Mouse (Mus musculus) embryo, embryonic 10.5 days (tissue): ENCODE results near the gene Acap2.

Experiments used
- DNase-seq: peaks from one replicate; pipeline ENCODE4 v3.0.0-alpha.2; 2015; ENCODE audit warnings: low spot score

The Acap2 gene

DNA sequence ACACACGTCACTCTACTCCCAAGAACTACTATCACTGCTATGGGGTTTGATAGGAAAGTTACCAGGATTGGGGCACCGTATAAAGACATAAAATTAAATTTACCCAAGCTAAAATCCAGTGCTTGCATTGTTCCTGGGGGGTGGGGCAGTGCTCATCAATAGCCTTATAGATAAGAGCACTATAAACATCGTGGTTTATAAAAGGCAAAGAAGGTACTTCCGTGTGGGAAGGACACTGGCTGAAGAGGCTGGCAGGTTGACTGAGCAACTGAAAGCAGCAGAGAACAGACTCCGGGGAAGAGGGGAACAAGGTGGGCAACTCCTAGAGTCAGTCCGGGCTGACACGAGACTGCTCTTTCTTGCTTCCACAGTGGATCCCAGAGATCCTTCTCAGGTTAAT is 33.1 kb downstream of the Acap2 start:
- no peak for DNase-seq

DNA sequence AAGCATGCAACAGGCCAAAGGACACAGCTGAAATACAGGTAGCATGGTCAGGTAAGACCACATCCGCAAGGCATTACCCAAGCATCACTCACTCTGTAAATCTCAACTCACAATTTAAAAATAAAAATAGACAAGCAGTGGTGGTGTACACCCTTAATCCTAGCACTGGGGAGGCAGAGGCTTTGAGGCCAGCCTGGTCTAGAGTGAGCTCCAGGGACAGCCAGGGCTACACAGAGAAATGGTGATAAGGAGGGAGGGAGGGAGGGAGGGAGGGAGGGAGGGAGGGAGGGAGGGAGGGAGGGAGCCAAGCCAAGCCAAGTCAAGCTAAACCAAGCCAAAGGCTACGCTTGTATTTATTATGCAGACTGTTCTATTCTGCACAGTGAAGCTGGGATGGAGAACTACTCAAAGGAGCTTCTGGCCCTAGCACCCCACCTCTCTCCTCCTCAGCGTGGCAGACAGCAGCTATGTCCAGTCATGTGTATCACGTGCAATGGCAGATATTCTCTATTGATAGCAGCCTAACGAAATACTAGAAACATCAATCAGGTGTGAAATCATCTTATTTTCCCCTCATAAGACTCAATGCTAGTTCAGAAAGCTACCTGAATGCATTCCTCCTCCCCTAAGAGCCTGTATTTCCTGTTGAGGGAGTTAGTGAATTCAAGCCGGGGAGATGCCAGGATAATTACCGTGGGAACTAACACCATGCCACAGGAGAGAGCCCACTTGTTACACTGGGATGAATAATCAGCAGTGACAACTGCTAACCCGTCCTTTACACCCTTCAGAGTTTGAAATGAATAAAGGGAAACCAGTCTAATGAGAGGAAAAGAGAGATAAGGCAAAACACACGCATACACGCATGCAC is 33.8 kb downstream of the Acap2 start:
- no peak for DNase-seq

DNA sequence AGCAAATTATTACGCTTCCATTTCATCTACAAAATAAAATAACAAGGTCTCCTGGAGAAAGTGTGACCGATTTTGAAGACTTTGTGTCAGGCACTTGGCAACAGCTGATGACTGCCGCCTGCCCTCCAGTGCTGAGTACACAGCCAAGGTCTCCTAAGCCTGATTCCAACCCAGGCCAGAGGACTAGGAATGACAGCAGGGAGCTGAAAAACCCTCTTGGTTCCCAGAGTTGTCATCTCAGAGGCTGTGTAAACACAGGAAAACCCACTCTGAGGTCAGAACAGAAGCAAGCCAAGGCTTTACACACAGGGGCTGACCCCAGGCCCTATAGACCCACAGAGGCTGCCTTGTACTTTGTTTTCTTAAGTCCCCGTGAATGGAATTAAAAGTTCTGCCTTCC is 35.1 kb downstream of the Acap2 start:
- DNase-seq, result peak; percentile 41

DNA sequence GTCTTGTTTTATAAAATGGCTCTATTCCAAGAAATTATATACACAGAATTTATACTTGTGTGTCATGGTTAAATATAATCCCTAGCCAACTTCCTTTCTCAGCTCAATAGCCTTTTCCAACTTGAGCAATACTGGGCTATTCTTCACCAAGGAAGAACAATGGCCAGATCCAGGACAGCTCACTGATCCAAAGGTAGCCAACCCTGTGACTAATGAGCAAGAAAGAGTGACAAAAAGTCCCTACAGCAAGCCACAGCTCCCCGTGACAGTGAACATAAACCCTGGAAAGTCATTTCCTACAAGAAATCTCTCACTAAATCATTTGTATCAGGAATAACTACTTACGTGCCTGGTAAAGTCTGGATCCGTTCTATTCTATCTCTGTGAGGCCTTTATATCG is 35.6 kb downstream of the Acap2 start:
- DNase-seq, result no peak

DNA sequence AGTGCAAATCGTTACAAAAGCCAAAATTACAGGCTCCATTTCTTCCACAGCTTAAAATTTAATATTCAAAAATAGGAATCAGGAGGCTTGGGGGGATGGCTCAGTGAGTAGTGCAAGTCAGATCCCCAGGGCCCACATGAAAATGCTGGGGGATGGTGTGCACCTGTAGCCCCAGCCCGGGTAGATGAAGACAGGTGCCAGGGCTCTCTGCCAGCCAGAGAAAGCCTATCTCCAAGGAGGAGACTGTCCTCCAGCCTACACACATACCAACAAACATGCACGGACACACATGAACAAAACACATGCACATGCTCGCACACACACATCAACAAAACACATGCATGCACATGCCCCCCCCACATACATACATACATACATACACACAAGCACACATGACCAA is 36.9 kb downstream of the Acap2 start:
- no peak for DNase-seq

DNA sequence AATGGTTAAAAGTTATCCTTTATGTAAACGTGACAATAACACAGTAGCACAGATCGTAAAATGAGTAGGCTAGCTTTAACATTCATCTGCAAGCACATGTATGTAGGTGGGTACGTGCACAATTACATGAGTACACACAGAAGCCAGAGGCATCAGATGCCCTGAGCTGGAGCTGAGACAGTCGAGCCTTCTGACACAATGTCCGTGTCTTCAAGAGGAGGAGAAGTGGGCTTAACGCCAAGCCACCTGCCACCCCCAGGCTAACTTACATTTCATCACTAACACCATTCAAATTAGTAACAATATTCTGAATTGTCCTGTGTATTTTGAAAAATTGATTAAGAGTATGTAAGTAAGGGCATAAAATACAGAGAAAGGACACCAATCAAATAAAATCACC is 40.6 kb downstream of the Acap2 start:
- no peak for DNase-seq

DNA sequence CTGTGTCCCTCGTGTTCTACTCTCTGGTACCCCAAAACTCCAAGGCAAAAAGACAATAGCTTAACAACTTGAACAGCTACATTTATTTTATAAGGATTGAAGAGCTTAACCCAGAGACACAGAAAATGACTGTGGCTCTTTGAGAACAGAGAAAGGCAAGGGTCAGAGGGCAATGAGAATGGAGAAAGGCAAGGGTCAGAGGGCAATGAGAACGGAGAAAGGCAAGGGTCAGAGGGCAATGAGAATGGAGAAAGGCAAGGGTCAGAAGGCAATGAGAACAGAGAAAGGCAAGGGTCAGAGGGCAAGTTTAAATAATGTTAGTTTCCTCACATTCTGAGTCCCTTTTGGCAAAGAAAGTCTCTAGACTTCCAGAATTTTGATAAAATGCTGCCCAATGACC is 41.6 kb downstream of the Acap2 start:
- peak; percentile 64 for DNase-seq

DNA sequence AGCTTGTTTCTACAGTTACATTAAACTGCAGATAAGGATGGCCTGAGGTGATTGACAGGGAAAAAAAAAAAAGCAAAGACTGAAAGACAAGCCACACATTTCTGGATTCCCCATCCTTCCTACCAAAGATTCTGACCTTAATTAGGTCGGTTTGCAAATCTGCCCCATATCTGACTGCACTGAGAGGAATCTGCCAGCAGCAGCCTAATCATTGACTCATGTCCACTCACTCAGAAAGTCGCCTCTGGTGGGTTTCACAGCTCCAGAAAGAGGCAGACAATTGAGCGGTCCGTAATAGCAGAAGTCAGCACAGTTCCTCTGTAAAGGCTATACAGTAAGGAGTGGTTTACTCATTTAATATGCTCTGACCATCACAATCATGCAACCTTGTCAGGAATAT is 51.2 kb downstream of the Acap2 start:
- no peak for DNase-seq

DNA sequence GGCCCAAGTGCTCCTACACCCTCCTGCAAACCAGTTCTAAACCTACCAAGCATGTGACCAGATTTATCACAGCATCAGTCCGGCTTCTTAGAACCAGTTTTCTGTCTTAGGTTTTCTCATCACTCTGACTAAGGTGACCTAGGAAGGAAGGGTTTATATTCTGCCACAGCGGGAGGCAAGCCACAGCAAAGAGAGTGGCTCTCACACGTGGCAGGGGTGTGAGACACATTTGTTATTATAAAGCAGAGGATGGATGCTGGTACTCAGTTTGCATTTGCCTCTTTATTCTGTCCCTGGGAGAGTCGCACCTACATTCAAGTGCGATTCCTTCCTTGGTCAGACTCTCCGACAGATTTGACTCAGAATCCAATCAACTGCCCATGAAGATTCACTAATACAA is 52.2 kb downstream of the Acap2 start:
- DNase-seq, result no peak

DNA sequence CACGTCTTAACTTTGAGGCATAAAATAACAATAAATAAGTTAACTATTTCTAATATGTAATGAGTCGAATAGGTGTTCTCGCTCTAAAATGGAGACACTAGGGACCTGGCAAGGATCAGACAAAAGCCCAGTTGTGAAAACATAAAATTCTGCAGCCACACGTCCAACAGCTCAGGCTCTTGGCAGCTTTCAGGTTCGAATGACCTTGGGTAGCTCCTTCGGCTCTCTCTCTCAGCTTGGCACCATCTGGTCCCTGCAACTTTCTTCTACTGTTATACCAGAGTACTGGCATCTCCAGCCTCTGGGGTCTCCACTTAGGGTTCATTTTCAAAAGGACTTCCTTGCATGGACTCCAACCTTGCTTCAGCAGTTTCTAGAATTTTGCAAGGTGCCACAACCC is 53.3 kb downstream of the Acap2 start:
- DNase-seq, result no peak

DNA sequence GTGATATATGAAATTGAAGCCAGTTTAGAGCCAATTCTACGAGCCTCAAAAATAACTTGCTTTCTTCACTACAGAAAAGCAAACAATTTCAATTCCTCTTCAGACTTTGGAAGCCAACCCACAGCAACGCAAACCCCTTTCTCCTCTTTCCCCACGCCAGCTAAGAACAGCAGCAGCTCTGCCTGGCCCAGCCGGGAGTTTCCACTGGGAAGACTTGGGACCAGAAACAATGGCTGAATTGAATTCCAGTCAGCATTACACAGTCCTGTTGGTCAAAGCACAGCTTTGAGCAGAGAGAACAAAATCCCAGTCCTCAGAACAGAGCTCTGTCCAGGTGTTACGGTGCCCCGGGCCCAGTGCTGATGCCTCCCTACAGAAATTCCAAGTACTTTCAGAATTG is 59.1 kb downstream of the Acap2 start:
- DNase-seq, result peak; percentile 10

DNA sequence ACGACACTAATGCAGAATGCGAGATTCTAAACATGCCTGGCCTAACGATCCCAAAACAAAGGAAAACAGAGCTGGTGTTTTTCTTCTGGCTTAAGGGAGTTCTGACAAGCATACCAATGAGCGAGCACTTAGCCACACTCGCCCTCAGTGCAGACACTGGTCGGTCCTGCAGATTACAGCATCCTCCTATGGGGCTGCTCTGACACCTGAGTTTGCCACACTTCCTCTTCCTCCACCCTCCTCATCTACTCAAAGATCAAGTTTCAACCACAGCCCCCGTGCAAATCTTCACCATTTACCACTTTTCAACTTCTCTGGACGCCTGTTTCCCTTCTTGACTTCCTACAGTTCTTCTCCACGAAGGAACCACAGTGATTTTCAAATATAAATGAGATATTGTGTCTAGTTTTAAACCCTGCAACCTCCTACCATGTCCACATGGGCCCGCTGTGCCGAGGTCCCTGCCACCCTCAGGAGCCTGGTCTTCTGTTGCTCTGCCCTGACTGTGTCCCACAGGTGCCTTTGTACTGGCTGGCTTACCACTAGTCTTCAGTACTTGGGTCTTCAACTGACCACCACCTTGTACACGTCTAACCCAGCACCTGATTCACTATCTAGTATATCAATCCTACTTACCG is 64.3 kb downstream of the Acap2 start:
- no peak for DNase-seq

DNA sequence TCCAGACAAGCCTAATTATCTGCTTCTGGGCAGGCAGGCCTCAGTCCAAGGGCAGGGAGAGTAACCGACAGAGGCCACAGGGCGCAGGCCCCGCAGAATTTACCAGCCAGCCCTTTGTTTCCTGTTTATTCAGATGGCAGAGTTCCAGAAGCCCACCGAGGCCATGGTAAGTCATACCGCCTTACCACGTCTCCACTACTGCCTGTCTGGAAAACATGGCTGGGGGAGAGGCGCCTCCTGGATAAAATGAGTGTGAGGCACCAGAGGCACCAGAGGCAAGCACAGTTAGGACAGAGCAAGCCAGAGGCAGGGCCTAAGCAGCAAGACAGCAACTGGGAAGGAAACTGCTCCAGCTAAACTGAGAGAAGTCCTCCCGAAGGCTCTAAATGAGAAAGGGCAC is 65.5 kb downstream of the Acap2 start:
- peak; percentile 62 for DNase-seq

DNA sequence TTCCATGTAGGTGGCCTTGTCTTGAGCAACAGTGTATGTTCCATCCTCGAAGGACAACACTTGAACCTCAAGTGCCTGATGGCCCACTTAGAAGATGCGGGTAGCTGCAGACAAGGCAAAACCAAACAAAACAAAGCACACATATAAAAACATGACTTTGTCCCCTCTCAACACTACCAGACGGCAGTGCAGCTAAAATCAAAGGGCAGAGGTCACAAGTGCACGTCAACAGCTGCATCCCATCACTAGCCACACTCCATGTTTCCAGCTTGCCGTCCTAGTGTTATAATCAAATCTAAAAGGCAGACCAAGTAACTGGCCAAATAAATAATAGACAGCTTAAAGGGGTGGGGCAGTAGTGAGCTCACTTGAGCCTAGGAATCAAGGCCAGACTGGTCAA is 69.5 kb downstream of the Acap2 start:
- DNase-seq, result peak; percentile 54

DNA sequence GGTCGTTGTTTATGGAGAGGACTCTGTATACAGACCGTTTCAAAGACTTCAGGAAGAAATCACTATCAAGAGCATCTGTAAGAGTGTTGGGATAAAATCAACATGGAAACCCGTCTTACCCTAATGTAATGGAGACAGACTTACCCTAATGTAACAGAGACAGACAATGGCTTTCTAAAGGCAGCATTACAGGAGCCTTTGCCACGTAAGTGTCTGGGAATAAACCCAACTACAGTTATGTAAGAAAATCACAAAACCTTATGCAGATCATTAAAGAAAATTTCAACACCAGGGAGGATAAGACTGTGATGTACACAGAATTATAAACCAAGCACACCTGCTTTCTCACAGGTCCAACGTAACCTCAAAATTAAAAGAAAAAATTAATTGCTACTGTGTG is 72.9 kb downstream of the Acap2 start:
- DNase-seq, result no peak

DNA sequence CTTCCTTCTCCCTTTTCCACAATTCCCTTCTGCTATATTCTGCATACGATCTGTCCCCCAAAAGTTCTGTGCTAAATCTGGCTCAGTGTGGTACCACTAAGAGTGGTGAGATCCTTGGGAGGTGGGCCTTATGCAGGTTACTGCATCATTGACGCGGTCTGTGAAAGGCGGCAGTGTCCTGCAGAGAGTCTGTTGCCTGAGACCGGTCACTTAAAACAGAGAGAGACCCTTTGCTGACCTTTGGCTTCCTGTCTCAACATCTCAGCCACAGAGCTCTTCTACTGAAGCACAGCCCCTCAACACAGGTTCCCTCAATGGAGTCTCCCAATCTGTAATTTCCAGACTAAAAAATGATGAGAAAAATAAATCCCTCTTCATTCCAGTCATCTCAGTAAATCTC is 76.1 kb downstream of the Acap2 start:
- DNase-seq, result peak; percentile 8

DNA sequence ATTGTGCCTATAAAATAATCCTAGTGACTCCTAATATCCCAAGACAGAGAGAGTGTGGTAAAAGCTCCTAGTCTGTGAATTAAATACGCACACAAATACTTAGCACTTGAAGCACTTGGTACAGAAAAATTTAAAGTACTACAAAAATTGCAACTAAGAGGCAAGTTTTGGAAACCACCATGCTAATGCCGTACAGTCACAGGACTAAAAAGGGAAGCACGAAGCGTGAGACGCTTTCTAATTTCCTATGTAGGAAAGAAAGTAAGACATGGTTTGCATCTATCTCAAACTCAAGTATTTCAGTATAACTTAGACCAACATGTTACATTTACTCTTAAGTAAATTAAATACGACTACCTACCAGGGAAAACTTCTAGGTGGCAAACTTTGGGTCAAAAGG is 79.4 kb downstream of the Acap2 start:
- no peak for DNase-seq

DNA sequence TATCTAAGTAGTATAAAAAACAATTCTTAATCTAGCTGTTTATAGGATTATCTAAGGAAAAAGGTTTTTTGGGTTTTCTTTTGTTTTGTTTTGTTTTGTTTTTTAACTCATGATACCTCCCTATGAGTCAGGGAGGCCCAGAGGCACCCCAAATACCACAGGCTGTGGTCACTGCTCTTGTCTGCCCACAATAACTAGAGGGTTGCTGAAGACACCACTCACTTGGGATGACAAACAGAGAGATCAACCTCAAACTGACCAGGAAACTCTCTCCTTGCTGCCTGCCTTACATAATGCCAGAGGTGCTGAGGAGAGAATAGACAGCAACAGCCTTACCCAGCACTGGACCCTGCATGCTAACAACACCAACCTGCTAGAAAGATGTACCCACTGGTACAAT is 87.4 kb downstream of the Acap2 start:
- DNase-seq, result no peak

DNA sequence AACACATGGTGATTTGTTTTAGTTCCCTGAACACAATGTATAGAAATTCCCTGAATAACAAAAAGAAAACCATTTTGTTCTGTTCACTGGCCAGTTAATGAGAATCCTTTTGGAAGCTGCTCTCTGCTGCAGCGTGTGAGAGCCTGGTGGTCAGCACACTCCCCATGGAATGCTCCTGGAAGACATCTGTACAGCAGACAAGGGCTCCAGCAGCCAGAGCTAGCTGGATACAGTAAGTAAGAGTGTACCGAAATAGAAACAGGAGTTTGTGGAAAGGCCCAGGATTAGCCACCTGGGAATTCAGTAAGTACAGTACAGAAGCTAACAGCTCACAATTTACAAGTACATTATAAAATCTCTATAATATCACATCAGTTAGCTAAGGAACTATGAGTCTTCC is 99.7 kb downstream of the Acap2 start:
- no peak for DNase-seq

DNA sequence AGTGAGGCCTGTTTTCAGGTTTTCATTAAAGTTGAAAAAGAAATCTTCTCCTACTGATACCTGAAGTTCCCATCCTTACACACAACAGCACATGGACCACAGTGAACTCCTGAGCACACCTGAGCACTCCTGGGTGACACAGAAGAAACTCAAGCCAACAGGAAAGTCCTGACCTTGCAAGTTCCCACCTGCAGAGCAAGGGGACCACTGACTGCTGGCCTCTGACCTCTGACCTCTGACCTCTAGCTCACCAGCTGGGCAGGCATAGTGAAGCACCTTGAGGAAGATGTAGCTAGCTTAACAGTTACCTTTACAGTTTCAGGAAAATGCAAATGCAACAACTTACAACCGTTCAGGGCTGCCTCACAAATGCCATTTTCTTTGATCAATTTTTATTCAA is 101.1 kb downstream of the Acap2 start:
- DNase-seq, result no peak

DNA sequence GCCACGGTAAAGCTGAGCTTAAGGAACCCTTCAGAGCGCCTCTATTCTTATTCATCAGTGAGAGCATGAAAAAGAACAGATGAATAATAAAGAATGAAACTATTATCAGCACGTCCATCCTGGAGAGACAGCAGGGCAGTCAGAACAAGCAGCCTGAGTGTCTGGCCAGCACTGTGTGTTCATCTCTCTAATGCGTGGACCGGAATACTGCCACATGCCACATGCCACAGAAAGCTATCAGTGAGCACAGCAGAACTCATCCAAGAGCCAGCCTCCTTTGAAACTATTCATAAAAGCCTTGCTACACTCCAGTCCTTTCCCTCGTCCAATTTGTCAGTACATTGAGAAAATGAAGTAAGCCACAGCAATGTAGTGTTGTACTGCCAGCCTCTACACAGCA is 107.0 kb downstream of the Acap2 start:
- DNase-seq, result no peak

DNA sequence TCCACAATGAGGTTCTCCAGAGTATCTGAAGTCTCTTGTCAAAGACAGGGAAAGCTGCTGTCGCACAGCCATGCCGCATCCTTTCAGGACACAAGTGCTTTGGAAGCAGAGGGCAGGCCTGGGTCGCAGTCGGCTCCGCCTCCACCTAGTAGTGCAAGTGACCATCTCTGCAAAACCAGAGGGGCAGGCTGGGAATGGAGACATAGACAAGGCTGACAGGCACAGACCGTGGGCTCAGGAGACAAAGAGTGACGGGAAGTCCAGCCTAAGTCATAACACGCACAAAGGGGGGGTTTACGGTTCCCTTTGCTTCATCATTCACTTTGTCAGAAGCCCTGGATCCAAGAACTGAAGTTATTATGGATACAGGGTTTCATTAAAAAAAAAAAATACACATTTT is 107.9 kb downstream of the Acap2 start:
- DNase-seq, result peak; percentile 46

DNA sequence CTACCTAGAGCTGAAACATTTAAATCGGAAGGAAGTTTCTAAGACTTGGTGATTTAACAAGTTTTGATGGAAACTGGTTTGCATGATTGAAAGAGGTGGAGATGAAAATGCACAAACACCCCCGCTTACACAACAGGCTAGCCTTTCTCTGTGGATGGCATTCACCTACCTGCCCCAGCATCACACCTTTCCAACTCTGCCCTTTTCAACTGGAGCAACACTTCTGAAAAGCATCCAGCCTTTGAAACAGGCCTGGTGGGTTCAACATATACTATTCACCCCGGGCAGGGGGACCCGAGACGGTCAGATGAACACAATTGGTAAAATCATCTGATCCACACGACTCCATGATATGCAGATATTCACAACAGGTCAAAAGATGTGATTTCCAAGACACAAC is 119.2 kb downstream of the Acap2 start:
- DNase-seq, result no peak

DNA sequence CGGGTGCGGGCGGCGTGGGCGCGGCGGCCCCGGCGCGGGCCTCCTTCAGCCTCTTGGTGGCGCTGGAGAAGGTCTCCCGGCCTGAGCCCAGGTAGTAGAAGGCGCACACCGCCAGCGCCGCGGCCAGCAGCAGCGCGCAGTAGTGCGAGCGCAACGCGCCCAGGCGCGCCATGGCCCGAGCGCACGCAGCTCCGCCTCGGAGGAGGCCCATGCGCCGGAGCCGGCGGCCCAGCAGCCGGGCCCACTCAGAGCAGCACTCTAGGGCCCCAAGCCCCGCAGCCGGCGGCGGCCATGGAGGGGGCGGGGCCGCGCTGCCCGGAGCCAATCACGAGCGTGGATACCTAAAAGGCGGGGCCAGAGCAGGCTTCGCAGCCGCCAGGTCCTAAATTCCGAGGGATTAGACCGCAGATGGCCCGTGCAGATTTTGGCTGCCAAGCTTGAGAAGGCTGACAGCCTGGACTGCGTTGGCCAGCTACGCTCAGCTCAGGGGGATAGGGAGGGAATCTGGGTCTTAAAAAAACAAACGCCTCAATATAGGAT is 119.8 kb downstream of the Acap2 start, which contains the start of gene Xxylt1:
TSS of gene Xxylt1 (minus strand) at position 308 of the 540 bp plus-strand sequence.
- peak; percentile 96 for DNase-seq
